Mouse (Mus musculus) stomach, embryonic 14.5 days (tissue): ENCODE data around the gene Bcat2. TPM values are rescaled to one million over a fixed set of nuclear protein-coding genes. Genes with fewer than 3 reads are reported as not detected.

Experiments used
- ATAC-seq: fragments of 200-750 bp; cut with Nextera tagmentation; 2 replicates; pipeline ENCODE4 v1.8.0; 2017; ENCODE audit warnings: low read depth, moderate TSS enrichment; ENCODE audit not compliant: insufficient number of reproducible peaks, insufficient read depth, low FRiP score
- H3K27ac ChIP-seq: fragments of 300-500 bp; sonication (generic); 2 replicates; pipeline ENCODE4 v1.5.1; 2014; ENCODE audit warnings: mild to moderate bottlenecking, low read length, moderate library complexity, mixed read lengths
- H3K27me3 ChIP-seq: fragments of 300-500 bp; sonication (generic); 2 replicates; pipeline ENCODE4 v1.6.1; 2014; ENCODE audit warnings: low read length, control low read depth, mixed read lengths; ENCODE audit not compliant: control insufficient read depth, insufficient read depth
- H3K36me3 ChIP-seq: fragments of 300-500 bp; sonication (generic); 2 replicates; pipeline ENCODE4 v1.6.1; 2014; ENCODE audit warnings: mild to moderate bottlenecking, control low read depth, low read length, moderate library complexity, mixed read lengths; ENCODE audit not compliant: control insufficient read depth, insufficient read depth
- H3K4me1 ChIP-seq: fragments of 300-500 bp; sonication (generic); 2 replicates; pipeline ENCODE4 v1.6.1; 2014; ENCODE audit warnings: low read length, control low read depth, mixed read lengths; ENCODE audit not compliant: control insufficient read depth, insufficient read depth
- H3K4me2 ChIP-seq: fragments of 300-500 bp; sonication (generic); replicated peaks from 2 replicates; pipeline ENCODE4 v1.6.1; 2014; ENCODE audit warnings: low read depth, low read length, control low read depth
- H3K4me3 ChIP-seq: fragments of 300-500 bp; sonication (generic); 2 replicates; pipeline ENCODE4 v1.5.1; 2014; ENCODE audit warnings: low read depth, low read length, control low read depth
- H3K9ac ChIP-seq: fragments of 300-500 bp; sonication (generic); replicated peaks from 2 replicates; pipeline ENCODE4 v1.6.1; 2014; ENCODE audit warnings: low read depth, mild to moderate bottlenecking, control low read depth, low read length, moderate library complexity, mixed read lengths
- H3K9me3 ChIP-seq: fragments of 300-500 bp; sonication (generic); 2 replicates; pipeline ENCODE4 v1.6.1; 2016; ENCODE audit warnings: low read depth, low read length, control low read depth; ENCODE audit not compliant: control insufficient read depth
- WGBS: fragments of 180-500 bp; shearing (Covaris S2); extraction: QIAGEN DNeasy Blood & Tissue Kit; methylation state at CpG from one replicate; pipeline ENCODE4 v1.1.7; 2014; 5-methylcytosine and 5-hydroxymethylcytosine counted together
- polyA plus RNA-seq: library from polyadenylated mRNA; unstranded; fragments of >200 nt; fragmentation: Nextera tagmentation; extraction: Ambion mirVana; gene quantifications from 2 replicates; pipeline ENCODE4 v1.2.1, GENCODE M21; 2014

Gene Bcat2
- 61.6 and 63.4 TPM in 2 replicates for polyA plus RNA-seq

- no peaks in the 10 kb centered on the region for H3K9me3 ChIP-seq
- H3K9ac ChIP-seq, result peak within 1 kb of the TSS; percentile 77
- H3K4me2 ChIP-seq, result peak within 1 kb of the TSS; percentile 52
- 0% methylated on average over 41 of the region's 42 CpGs for WGBS
- H3K4me3 ChIP-seq, result peak within 1 kb of the TSS; percentile 67
- H3K27ac ChIP-seq, result peak within 1 kb of the TSS; percentile 87
- ATAC-seq, result peak; percentile 56
- H3K4me1 ChIP-seq, result peaks cover 14% of the 10 kb centered on the region
- H3K36me3 ChIP-seq, result no peaks in the 10 kb centered on the region
- no peaks in the 10 kb centered on the region for H3K27me3 ChIP-seq
These were observed at the start of gene Bcat2 for GRCm38 (mm10) chr7:45570103-45570741. Gene Bcat2 (plus strand): TSS chr7:45570153.

- peaks cover 5% of the 10 kb centered on the region; the same call in 1 of the 2 replicates for H3K36me3 ChIP-seq
- no peak overlapping the region for H3K9ac ChIP-seq
- no peak overlapping the region for H3K4me3 ChIP-seq
- no peaks in the 10 kb centered on the region for H3K27me3 ChIP-seq
- no peak for ATAC-seq
- H3K4me1 ChIP-seq, result peaks cover 21% of the 10 kb centered on the region; the same call in 1 of the 2 replicates
- WGBS, result 93% methylated on average over 7 of the region's 7 CpGs
- no peak overlapping the region for H3K27ac ChIP-seq
- no peaks in the 10 kb centered on the region for H3K9me3 ChIP-seq
- no peak overlapping the region for H3K4me2 ChIP-seq
These were observed 49.3 kb upstream of the Bcat2 start for GRCm38 (mm10) chr7:45520605-45521004.

- Histone ChIP-seq H3K4me2 (peak overlapping the region; percentile 46), H3K36me3 (peaks cover 5% of the 10 kb centered on the region; the same call in 1 of the 2 replicates), H3K4me3 (peak overlapping the region; percentile 49), H3K27ac (peak overlapping the region; percentile 91), H3K27me3 (no peaks in the 10 kb centered on the region), H3K9me3 (no peaks in the 10 kb centered on the region), H3K4me1 (peaks cover 21% of the 10 kb centered on the region; the same call in 1 of the 2 replicates), H3K9ac (peak overlapping the region; percentile 46; the same call in 1 of the 2 replicates)
- under 1% methylated on average over 28 of the region's 28 CpGs for WGBS
- peak; percentile 53; the same call in 1 of the 2 replicates for ATAC-seq
These were observed 48.2 kb upstream of the Bcat2 start for GRCm38 (mm10) chr7:45521728-45522184.

DNA sequence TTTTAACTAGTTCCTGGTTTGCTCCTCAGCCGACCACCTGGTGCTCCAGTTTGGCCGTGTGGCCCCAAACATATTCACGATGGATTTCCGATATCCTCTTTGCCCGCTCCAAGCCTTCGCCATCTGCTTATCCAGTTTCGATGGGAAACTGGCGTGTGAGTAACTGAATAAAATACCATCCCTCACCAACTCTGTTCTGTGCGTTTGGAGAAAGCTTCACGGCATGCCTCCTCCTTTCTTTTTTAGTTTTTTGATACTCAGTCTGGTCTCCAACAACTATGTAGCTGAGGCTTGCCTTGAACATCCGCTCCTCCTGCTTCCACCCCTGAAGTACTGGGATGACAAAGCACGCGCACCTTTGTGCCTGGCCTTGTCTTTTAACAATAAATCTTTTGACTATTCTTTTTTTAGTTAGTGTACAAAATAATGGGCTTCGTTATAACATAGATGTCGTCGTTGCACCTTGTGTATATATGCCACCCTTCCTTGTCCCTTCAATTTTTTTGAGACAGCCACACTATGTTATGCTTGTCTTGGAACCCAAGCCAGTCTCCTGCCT is 47.7 kb upstream of the Bcat2 start:
- peaks cover 21% of the 10 kb centered on the region; the same call in 1 of the 2 replicates for H3K4me1 ChIP-seq
- WGBS, result 57% methylated on average over 16 of the region's 16 CpGs
- H3K9ac ChIP-seq, result 0 out of 2 replicates have a peak overlapping the region, but pooled peaks have one; percentile 46

GRCm38 (mm10) chr7:45522957-45523676 is 46.8 kb upstream of the Bcat2 start:
- ATAC-seq, result no peak
- no peak overlapping the region for H3K4me2 ChIP-seq
- peaks cover 21% of the 10 kb centered on the region; the same call in 1 of the 2 replicates for H3K4me1 ChIP-seq
- H3K4me3 ChIP-seq, result no peak overlapping the region
- 68% methylated on average over 18 of the region's 18 CpGs for WGBS
- peaks cover 5% of the 10 kb centered on the region; the same call in 1 of the 2 replicates for H3K36me3 ChIP-seq
- H3K9ac ChIP-seq, result no peak overlapping the region
- no peaks in the 10 kb centered on the region for H3K27me3 ChIP-seq
- no peaks in the 10 kb centered on the region for H3K9me3 ChIP-seq
- H3K27ac ChIP-seq, result no peak overlapping the region

More for the DNA sequence above, 47.7 kb upstream of the Bcat2 start:
- peak overlapping the region; percentile 49 for H3K4me3 ChIP-seq
- H3K36me3 ChIP-seq, result peaks cover 5% of the 10 kb centered on the region; the same call in 1 of the 2 replicates
- H3K27ac ChIP-seq, result no peak overlapping the region; the same call in 1 of the 2 replicates
- no peaks in the 10 kb centered on the region for H3K9me3 ChIP-seq
- ATAC-seq, result no peak
- H3K4me2 ChIP-seq, result peak overlapping the region; percentile 46
- H3K27me3 ChIP-seq, result no peaks in the 10 kb centered on the region

DNA sequence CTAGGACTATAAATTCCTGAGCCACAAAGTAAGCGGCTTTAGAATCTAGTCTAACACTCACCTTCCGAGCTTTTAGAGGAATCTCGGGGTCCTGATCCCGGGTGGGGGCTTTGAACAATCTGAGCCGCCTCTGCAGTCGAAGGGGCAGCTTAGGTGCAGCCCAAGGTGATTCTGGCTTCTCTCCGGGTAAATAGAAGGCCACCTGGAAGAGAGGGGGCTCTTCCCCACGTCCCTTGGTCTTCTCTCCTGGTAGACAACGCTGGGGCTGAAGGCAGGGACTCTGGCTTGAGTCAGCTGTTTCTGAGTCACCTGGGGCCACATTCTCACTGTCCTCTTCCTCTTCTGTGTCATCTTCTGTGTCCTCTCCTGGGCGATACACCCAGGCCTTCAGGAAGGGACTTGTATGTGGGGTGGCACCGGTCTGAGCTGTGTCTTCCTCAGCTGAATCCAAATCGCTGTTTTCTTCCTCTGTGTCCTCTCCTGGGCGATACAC is 46.2 kb upstream of the Bcat2 start:
- ATAC-seq, result no peak

GRCm38 (mm10) chr7:45524841-45525621 is 44.9 kb upstream of the Bcat2 start:
- Histone ChIP-seq H3K9me3 (no peaks in the 10 kb centered on the region), H3K36me3 (peaks cover 5% of the 10 kb centered on the region; the same call in 1 of the 2 replicates), H3K9ac (peak overlapping the region; percentile 89), H3K4me2 (peak overlapping the region; percentile 91), H3K4me3 (peak overlapping the region; percentile 85), H3K27me3 (no peaks in the 10 kb centered on the region), H3K27ac (peak overlapping the region; percentile 91; the same call in 1 of the 2 replicates), H3K4me1 (peaks cover 27% of the 10 kb centered on the region)
- 29% methylated on average over 12 of the region's 12 CpGs for WGBS
- peak; percentile 33; the same call in 1 of the 2 replicates for ATAC-seq

More for the DNA sequence above, 46.2 kb upstream of the Bcat2 start:
- Histone ChIP-seq H3K36me3 (peaks cover 5% of the 10 kb centered on the region; the same call in 1 of the 2 replicates), H3K4me3 (no peak overlapping the region), H3K4me2 (no peak overlapping the region), H3K9me3 (no peaks in the 10 kb centered on the region), H3K27me3 (no peaks in the 10 kb centered on the region), H3K4me1 (peaks cover 21% of the 10 kb centered on the region; the same call in 1 of the 2 replicates), H3K9ac (no peak overlapping the region), H3K27ac (no peak overlapping the region)
- WGBS, result 78% methylated on average over 12 of the region's 13 CpGs
